Mouse (Mus musculus) lung, adult 2 months (tissue): ENCODE measurements around the gene Dusp19.

Experiments used
- CTCF ChIP-seq: fragments of 200-500 bp; IDR thresholded peaks from 2 replicates; pipeline ENCODE4 v1.5.1; 2011; ENCODE audit warnings: mild to moderate bottlenecking, low read length, control low read depth; ENCODE audit not compliant: insufficient read depth
- POLR2A ChIP-seq: fragments of 200-500 bp; IDR thresholded peaks from 2 replicates; pipeline ENCODE4 v1.6.1; 2011; ENCODE audit warnings: low read depth, mild to moderate bottlenecking, control low read depth, low read length, borderline replicate concordance; ENCODE audit errors: extremely low read depth

GRCm38 (mm10) chr2:80632336-80633026, 15.6 kb downstream of the Dusp19 start:
- TF ChIP-seq CTCF: no peak
- TF ChIP-seq POLR2A: no peak
